Mouse (Mus musculus): ENCODE results near the gene Mmp23.
"Not testable (repeated sequence)": the region's sequence is repeated elsewhere in the genome, so short reads cannot be mapped to it uniquely, and the experiment has no call there.

The Mmp23 gene

GRCm38 (mm10) chr4:155653086-155653450, at the start of gene Mmp23:
TSS of gene Mmp23 (minus strand) at chr4:155653384.
- ChIA-PET CTCF (interaction anchor here in 3 of 4 experiments (0.6 to 1.7 kb wide), 6 partner anchors 9 to 781 kb away, joined by 3 to 6 read pairs (median 3); partner anchors contain the start of gene Atad3a (in 1 of the 3)), POLR2A (interaction anchor here in 3 of 4 experiments (1.2 to 6.5 kb wide), 16 partner anchors 10 to 57 kb away, joined by 3 to 69 read pairs (median 8); partner anchors contain the start of genes Mib2 (in 3 of the 3) and Ssu72 (in 2 of the 3))

GRCm38 (mm10) chr4:155700425-155700824, 47.2 kb upstream of the Mmp23 start:
- POLR2A ChIA-PET = interaction anchor here in 3 of 4 experiments (0.6 to 9.6 kb wide), 14 partner anchors 10 to 451 kb away, joined by 3 to 121 read pairs (median 4); partner anchors contain the start of genes Mib2 (in 2 of the 3), Faap20 (in 1 of the 3) and Mmp23 (in 1 of the 3)

DNA sequence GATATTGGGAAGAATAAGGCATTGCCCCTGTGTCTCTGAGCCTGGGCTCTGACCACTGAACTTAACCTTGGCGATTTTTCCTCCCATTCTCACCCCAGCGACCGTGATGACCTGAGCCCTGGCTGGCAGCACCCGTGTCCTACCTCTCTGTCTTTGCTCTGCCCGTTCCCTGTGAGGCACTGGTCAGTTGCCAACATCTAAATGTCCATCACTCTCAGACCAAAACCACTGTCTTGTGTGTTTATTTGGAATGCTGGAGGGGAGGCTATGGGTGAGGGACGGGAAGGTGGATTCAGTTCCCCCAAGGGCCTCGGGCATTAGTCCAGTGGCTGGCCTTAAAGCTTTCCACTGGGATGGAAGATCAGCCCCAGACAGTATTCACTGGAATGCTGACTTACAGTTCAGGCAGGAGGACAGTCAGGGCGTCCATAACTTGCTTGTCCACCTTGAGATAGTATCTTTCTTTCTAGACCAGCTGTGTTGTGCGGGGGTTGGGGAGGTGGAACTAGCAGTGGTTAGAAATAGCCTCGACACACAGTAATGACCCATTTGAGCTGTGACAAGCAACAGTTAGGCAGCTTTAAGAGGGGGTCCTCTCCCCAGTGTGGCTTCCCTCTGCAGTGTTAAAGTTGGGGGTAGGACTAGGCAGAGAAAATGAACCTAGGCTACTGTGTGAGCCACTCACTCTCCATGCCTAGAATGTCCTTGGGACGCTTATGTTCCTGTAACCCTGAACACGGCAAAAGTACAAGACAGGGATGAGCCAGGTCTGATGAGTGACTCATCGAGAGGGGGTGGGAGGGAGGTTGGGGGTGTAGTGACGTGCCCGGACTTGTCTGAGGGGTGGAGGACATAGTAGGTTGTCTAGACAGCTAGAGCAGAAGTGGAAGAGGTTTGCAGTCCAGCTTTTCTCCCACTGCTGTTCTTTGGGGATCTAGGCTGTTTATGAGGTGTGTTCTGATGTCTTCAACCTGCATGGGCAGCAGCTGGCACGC, 43.4 kb upstream of the Mmp23 start:
- ChIA-PET CTCF (interaction anchor here (0.6 to 1.3 kb wide), 7 partner anchors 27 to 451 kb away, joined by 3 to 6 read pairs (median 4); partner anchors contain the start of gene Mib2 (in 1 of the 4)), POLR2A (interaction anchor here (0.6 to 9.6 kb wide), 66 partner anchors 8 to 473 kb away, joined by 3 to 121 read pairs (median 4); partner anchors contain the start of genes Mib2 (in 4 of the 4), Mmp23 (in 3 of the 4), Ssu72 (in 2 of the 4) and Gm10563 (in 1 of the 4))

More at GRCm38 (mm10) chr4:155700425-155700824, 47.2 kb upstream of the Mmp23 start:
- CTCF ChIA-PET = interaction anchor here in 3 of 4 experiments (0.6 to 1.6 kb wide), 8 partner anchors 10 to 274 kb away, joined by 3 to 6 read pairs (median 4); partner anchors contain the start of genes Gm10563 (in 2 of the 3), Mib2 (in 1 of the 3) and Mmp23 (in 1 of the 3)

DNA sequence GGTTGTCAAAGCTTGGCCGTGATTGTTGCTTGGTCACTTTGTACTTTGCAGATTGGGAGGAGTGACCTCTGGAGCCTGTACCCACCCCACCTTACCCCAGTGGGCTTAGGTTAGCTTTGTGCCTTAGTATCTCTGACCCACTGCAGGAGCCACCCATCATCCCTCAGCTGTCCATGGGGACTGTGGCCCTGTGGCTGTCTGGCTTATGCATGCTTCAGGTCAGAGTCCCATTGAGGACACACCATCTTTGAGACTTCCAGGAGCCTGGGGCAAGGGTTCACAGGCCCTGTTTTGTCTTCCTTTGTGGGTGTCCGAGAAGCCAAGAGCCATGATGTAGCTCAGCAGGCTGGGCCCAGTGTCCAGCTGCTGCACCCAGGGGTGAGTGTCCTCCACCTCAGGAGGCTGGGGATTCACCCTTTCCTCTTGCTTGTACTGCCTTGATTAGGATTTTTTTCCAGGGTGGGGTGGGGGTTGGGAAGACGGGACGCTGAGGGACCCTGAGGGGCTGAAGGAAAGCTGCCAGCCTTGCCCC, 42.4 kb upstream of the Mmp23 start:
- ChIA-PET CTCF (interaction anchor here in 1 of 4 experiments (0.7 kb wide), 1 partner anchor 26 kb away, joined by 4 read pairs; the partner anchor contains the start of gene Mib2), POLR2A (interaction anchor here (0.6 to 9.6 kb wide), 27 partner anchors 8 to 283 kb away, joined by 3 to 121 read pairs (median 10); partner anchors contain the start of genes Mib2 (in 4 of the 4), Ssu72 (in 3 of the 4) and Mmp23 (in 2 of the 4))

DNA sequence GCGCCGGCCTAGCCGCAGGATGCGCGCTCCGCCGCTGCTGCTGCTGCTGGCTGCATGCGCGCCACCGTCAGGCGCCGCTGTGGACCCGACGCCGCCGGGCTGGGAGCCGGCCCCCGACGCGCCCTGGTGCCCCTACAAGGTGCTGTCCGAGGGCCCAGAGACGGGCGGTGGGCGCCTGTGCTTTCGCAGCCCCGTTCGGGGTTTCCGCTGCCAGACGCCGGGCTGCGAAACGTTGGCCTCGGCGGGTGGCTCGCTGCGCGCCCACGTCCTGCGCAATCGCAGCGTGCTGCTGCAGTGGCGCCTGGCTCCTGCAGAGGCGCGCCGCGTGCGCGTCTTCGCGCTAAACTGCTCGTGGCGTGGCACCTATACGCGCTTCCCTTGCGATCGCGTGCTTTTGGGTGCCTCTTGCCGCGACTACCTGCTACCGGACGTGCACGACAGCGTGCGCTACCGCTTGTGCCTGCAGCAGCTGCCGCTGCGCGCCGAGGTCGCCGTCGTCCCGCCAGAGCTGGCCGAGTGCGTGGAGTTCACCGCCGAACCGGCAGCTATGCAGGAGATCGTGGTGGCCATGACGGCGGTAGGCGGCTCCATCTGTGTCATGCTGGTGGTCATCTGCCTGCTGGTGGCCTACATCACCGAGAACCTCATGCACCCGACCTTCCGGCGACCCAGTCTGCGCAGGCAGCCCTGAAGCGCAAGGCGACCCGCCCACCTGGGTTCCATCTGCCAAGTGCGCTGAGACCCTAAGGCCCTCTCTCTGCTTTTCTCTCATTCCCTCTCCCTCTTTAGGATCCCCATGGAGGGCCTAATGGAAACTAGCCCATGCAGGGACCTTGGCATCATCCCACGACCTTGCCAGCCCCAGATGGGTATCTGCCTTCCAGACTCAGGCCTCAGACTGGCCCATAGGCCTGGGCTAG, 41.6 kb upstream of the Mmp23 start:
- ChIA-PET POLR2A (interaction anchor here (0.6 to 9.6 kb wide), 18 partner anchors 10 to 63 kb away, joined by 3 to 121 read pairs (median 11); partner anchors contain the start of genes Mib2 (in 3 of the 4), Ssu72 (in 3 of the 4) and Mmp23 (in 2 of the 4)), CTCF (interaction anchor here in 1 of 4 experiments (0.7 kb wide), 1 partner anchor 25 kb away, joined by 4 read pairs; the partner anchor contains the start of gene Mib2)

- CTCF ChIA-PET = no interaction called here
- POLR2A ChIA-PET = interaction anchor here in 3 of 4 experiments (1.0 to 5.6 kb wide), 6 partner anchors 11 to 41 kb away, joined by 4 to 59 read pairs (median 39); partner anchors contain the start of genes Mib2 (in 3 of the 3), Mmp23 (in 1 of the 3) and Ssu72 (in 1 of the 3)
Observed at GRCm38 (mm10) chr4:155694111-155694481, 40.9 kb upstream of the Mmp23 start, which contains the start of gene Fndc10. TSS of gene Fndc10 (plus strand) at chr4:155694342.

DNA sequence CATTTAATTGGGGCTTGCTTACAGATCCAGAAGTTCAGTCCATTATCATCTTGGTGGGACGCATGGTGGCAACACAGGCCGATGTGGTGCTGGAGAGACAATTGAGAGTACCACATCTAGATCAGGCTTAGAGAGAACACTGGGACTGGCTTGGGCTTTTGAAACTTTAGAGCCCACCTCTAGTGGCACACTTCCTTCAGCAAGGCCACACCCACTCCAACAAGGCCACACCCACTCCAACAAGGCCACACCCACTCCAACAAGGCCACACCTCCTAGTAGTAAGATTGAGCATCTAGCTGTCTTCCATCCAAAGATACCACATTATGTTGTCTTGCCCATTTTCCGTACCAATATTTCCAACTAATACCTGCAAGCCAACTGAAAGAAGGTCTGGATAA, 39.2 kb upstream of the Mmp23 start:
- CTCF ChIA-PET = interaction anchor here in 1 of 4 experiments (0.8 kb wide), 1 partner anchor 29 kb away, joined by 3 read pairs; no protein-coding TSS in a partner anchor
- POLR2A ChIA-PET = interaction anchor here in 2 of 4 experiments (0.7 to 4.5 kb wide), 8 partner anchors 9 to 39 kb away, joined by 3 to 43 read pairs (median 4); partner anchors contain the start of genes Mib2 (in 2 of the 2) and Ssu72 (in 1 of the 2)

DNA sequence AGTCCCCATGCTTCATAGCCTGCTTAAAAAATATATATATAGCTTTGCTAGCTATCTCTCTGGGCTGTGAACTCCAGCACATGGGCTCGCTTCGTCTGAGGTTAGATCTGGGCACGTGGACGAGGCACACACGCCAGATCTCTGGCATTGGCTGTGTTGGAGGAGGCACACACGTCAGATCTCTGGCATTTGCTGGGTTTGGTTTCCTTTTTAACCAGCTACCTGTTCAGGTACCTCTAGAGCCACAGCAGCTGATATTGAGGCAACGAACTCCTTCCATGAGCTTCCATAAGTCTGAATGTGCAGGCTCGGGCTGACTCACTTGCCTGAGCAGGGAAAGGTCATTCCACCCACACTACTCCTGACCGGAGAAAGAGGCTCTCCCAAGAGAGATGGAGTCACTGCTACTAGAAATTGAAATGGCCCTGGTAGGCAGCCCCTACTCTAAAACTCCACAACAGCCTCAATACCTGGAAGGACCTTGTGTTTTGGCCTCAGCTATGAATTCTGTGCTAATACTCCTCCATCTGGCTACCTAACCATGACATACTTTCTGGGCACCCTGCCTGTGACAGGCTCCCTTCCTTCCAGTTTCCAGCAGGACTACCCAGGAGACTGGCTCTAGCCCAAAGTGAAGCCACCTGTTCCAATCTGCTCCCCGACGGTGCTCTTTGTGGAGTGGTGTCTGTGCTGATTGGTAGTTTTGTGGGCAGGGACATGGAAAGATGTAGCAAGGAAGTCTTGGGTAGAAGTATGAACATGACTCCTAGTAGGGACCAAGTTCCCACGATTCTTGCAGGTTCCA, 37.6 kb upstream of the Mmp23 start:
- ChIA-PET CTCF (no interaction called here), POLR2A (interaction anchor here (0.6 to 4.5 kb wide), 10 partner anchors 11 to 1026 kb away, joined by 3 to 43 read pairs (median 4); partner anchors contain the start of genes Mib2 (in 2 of the 4) and Ssu72 (in 1 of the 4))

DNA sequence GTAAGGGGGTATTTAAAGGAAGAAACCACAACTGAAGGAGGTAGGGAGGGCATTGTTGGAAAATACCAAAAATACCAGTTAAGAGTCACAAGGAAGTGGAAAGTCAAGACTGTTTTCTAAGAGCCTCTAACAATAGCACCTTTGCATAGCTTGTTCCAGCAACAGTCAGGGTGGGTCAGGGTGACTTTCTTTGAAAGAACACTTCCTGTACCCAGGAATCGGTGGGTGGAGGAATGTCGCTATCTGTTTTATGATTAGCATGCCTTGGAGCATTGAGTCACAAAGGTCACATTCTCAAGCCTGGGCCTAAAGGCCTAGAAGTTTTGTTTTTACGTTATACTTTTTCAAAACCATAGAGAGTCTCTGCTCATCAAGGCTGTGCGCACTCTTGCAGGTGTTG, 34.6 kb upstream of the Mmp23 start:
- ChIA-PET POLR2A (interaction anchor here in 3 of 4 experiments (1.4 to 2.9 kb wide), 5 partner anchors 9 to 18 kb away, joined by 5 to 34 read pairs (median 19); partner anchors contain the start of gene Mib2 (in 2 of the 3)), CTCF (interaction anchor here in 1 of 4 experiments (1.7 kb wide), 1 partner anchor 17 kb away, joined by 7 read pairs; no protein-coding TSS in a partner anchor)

GRCm38 (mm10) chr4:155683670-155684277, 30.6 kb upstream of the Mmp23 start:
- POLR2A ChIA-PET = interaction anchor here in 2 of 4 experiments (0.6 to 1.0 kb wide), 5 partner anchors 10 to 20 kb away, joined by 3 to 4 read pairs (median 3); no protein-coding TSS in a partner anchor
- CTCF ChIA-PET = not testable (repeated sequence)

GRCm38 (mm10) chr4:155675991-155676390, 22.8 kb upstream of the Mmp23 start:
- ChIA-PET POLR2A (interaction anchor here in 2 of 4 experiments (0.9 to 3.5 kb wide), 4 partner anchors 10 to 21 kb away, joined by 3 to 14 read pairs (median 4); no protein-coding TSS in a partner anchor), CTCF (no interaction called here)

GRCm38 (mm10) chr4:155672082-155672481, 18.9 kb upstream of the Mmp23 start:
- POLR2A ChIA-PET = interaction anchor here in 1 of 4 experiments (0.8 to 1.5 kb wide), 2 partner anchors 10 to 24 kb away, joined by 3 to 10 read pairs; no protein-coding TSS in a partner anchor
- CTCF ChIA-PET = no interaction called here

DNA sequence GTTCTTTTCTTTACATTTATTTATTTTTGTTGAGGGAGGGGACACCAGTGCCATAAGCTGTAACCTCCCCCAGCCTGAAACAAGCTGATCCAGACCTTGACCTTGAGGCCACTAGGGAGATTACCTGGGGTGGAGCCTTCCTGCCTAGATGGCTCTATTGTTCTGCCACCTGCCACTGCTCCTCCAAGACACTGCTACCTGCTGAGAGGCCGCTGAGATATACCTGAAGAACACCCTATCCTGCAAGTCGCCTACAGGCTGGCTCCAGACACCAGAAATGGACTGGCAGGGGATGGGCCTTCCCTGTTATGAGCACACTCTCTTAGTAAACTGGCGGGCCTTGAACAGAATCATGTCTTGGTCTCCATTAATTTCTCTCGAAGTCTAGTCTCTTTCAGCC, 17.1 kb upstream of the Mmp23 start:
- POLR2A ChIA-PET = interaction anchor here (0.6 to 4.3 kb wide), 38 partner anchors 11 to 189 kb away, joined by 3 to 121 read pairs (median 8); partner anchors contain the start of genes Ssu72 (in 3 of the 4), Fndc10 (in 2 of the 4), Mmp23 (in 2 of the 4) and Slc35e2 (in 2 of the 4)
- CTCF ChIA-PET = interaction anchor here in 2 of 4 experiments (0.6 to 1.5 kb wide), 5 partner anchors 16 to 30 kb away, joined by 3 to 7 read pairs (median 5); no protein-coding TSS in a partner anchor

DNA sequence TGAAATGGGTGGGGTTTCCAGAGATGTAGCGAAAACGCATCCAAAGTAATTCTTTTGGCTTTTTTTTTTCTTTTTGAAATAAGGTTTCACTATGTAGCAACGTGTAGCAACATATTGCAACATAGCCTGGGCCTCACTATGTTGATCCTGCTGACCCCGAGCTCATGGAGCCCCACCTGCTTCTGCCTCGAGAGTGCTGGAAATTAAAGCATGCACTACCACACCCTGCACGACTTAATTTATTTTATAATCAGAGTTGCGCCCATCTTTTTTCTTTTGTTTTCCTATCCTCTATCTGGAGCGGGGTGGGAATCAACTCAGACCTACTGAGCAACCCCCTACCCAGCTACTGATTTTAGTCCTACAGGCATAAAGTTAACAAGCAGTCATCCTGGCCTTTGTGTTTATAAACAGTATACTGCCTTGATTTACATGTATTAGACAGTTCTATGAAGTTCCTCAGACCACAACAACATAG, 16.5 kb upstream of the Mmp23 start:
- ChIA-PET POLR2A (interaction anchor here (0.5 to 4.3 kb wide), 79 partner anchors 10 to 603 kb away, joined by 3 to 121 read pairs (median 5); partner anchors contain the start of genes Slc35e2 (in 3 of the 4), Ssu72 (in 3 of the 4), Atad3a (in 2 of the 4) and Fndc10 (in 2 of the 4)), CTCF (interaction anchor here in 3 of 4 experiments (0.6 to 1.7 kb wide), 14 partner anchors 15 to 189 kb away, joined by 3 to 7 read pairs (median 4); partner anchors contain the start of gene Gm10563 (in 1 of the 3))

Measured in embryonic stem cell, embryonic (primary cell).